Mouse (Mus musculus): ENCODE measurements around the gene Bsdc1. TPM values are rescaled to one million over a fixed set of nuclear protein-coding genes. Genes with fewer than 3 reads are reported as not detected.
"Not testable (repeated sequence)": the region's sequence is repeated elsewhere in the genome, so short reads cannot be mapped to it uniquely, and the experiment has no call there.

Gene Bsdc1
- polyA plus RNA-seq, 1 experiment from 2014 or later: 25.6 TPM

GRCm38 (mm10) chr4:129456126-129456525 is 5.3 kb upstream of the Bsdc1 start:
- Histone ChIP-seq H3K27me3 (ENCODE audit: insufficient read depth, low read length) (no peaks in the 10 kb centered on the region), H3K36me3 (ENCODE audit: insufficient read depth, low read length) (no peaks in the 10 kb centered on the region), H3K4me3 (replicated peaks; ENCODE audit: low read depth, low read length) (no peak overlapping the region), H3K9me3 (replicated peaks; ENCODE audit: low read length) (no peaks in the 10 kb centered on the region), H3K4me1 (replicated peaks; ENCODE audit: insufficient read depth, low read length) (no peaks in the 10 kb centered on the region), H3K27ac (no peak overlapping the region), H3K4me2 (ENCODE audit: low read length) (no peak overlapping the region), H3K9ac (ENCODE audit: low read depth, low read length) (no peak overlapping the region)
- 54% methylated on average over 5 of the region's 5 CpGs for WGBS
- no peak for DNase-seq (ENCODE audit: low spot score)
- ATAC-seq (replicated peaks; ENCODE audit: low FRiP score, low read depth): no peak
- TF ChIP-seq CTCF (IDR thresholded peaks at IDR 0.05; ENCODE audit: low read depth): no peak

GRCm38 (mm10) chr4:129457311-129457710 is 4.1 kb upstream of the Bsdc1 start:
- DNase-seq (ENCODE audit: low spot score); H3K27me3 ChIP-seq (ENCODE audit: insufficient read depth, low read length); H3K4me1 ChIP-seq (replicated peaks; ENCODE audit: insufficient read depth, low read length); ATAC-seq (replicated peaks; ENCODE audit: low FRiP score, low read depth); H3K9ac ChIP-seq (ENCODE audit: low read depth, low read length); H3K9me3 ChIP-seq (replicated peaks; ENCODE audit: low read length); H3K4me2 ChIP-seq (ENCODE audit: low read length); H3K27ac ChIP-seq; H3K4me3 ChIP-seq (replicated peaks; ENCODE audit: low read depth, low read length); H3K36me3 ChIP-seq (ENCODE audit: insufficient read depth, low read length): not testable (repeated sequence)
- 72% methylated on average over 2 of the region's 2 CpGs for WGBS

GRCm38 (mm10) chr4:129459726-129460125 is 1.7 kb upstream of the Bsdc1 start:
- Histone ChIP-seq H3K9me3 (replicated peaks; ENCODE audit: low read length) (no peaks in the 10 kb centered on the region), H3K36me3 (ENCODE audit: insufficient read depth, low read length) (no peaks in the 10 kb centered on the region), H3K4me2 (ENCODE audit: low read length) (no peak overlapping the region), H3K9ac (ENCODE audit: low read depth, low read length) (no peak overlapping the region), H3K27me3 (ENCODE audit: insufficient read depth, low read length) (no peaks in the 10 kb centered on the region), H3K4me3 (replicated peaks; ENCODE audit: low read depth, low read length) (no peak overlapping the region), H3K4me1 (replicated peaks; ENCODE audit: insufficient read depth, low read length) (peaks cover 5% of the 10 kb centered on the region), H3K27ac (no peak overlapping the region)
- no peak for ATAC-seq (replicated peaks; ENCODE audit: low FRiP score, low read depth)
- 75% methylated on average over 3 of the region's 3 CpGs for WGBS
- DNase-seq (ENCODE audit: low spot score): no peak
- no peak for TF ChIP-seq CTCF (IDR thresholded peaks at IDR 0.05; ENCODE audit: low read depth)

GRCm38 (mm10) chr4:129460827-129461182 is 576 bp upstream of the Bsdc1 start:
- peak overlapping the region; percentile 36 for H3K4me3 ChIP-seq (replicated peaks; ENCODE audit: low read depth, low read length)
- ATAC-seq (replicated peaks; ENCODE audit: low FRiP score, low read depth) (no peak), DNase-seq (ENCODE audit: low spot score) (no peak)
- H3K9ac ChIP-seq (ENCODE audit: low read depth, low read length): peak overlapping the region; percentile 48
- peak overlapping the region; percentile 65 for H3K4me2 ChIP-seq (ENCODE audit: low read length)
- H3K36me3 ChIP-seq (ENCODE audit: insufficient read depth, low read length): peaks cover 9% of the 10 kb centered on the region
- H3K9me3 ChIP-seq (replicated peaks; ENCODE audit: low read length): no peaks in the 10 kb centered on the region
- TF ChIP-seq CTCF (IDR thresholded peaks at IDR 0.05; ENCODE audit: low read depth): no peak; the same call in 1 of the 2 replicates
- 0% methylated on average over 4 of the region's 4 CpGs for WGBS
- H3K27ac ChIP-seq: peak overlapping the region; percentile 90
- peaks cover 5% of the 10 kb centered on the region for H3K4me1 ChIP-seq (replicated peaks; ENCODE audit: insufficient read depth, low read length)
- H3K27me3 ChIP-seq (ENCODE audit: insufficient read depth, low read length): no peaks in the 10 kb centered on the region

- Histone ChIP-seq H3K36me3 (ENCODE audit: insufficient read depth, low read length) (peaks cover 20% of the 10 kb centered on the region), H3K4me3 (replicated peaks; ENCODE audit: low read depth, low read length) (peak overlapping the region; percentile 88), H3K4me2 (ENCODE audit: low read length) (peak overlapping the region; percentile 91), H3K9ac (ENCODE audit: low read depth, low read length) (peak overlapping the region; percentile 71), H3K27ac (peak overlapping the region; percentile 87), H3K27me3 (ENCODE audit: insufficient read depth, low read length) (no peaks in the 10 kb centered on the region), H3K9me3 (replicated peaks; ENCODE audit: low read length) (no peaks in the 10 kb centered on the region), H3K4me1 (replicated peaks; ENCODE audit: insufficient read depth, low read length) (peaks cover 5% of the 10 kb centered on the region)
- WGBS: 31% methylated on average over 3 of the region's 3 CpGs
- no peak for TF ChIP-seq CTCF (IDR thresholded peaks at IDR 0.05; ENCODE audit: low read depth)
- DNase-seq (ENCODE audit: low spot score): peak; percentile 66
- no peak; the same call in 1 of the 2 replicates for ATAC-seq (replicated peaks; ENCODE audit: low FRiP score, low read depth)
Measured at GRCm38 (mm10) chr4:129462118-129462517, 737 bp downstream of the Bsdc1 start.

- no peak for TF ChIP-seq CTCF (IDR thresholded peaks at IDR 0.05; ENCODE audit: low read depth)
- no peaks in the 10 kb centered on the region for H3K9me3 ChIP-seq (replicated peaks; ENCODE audit: low read length)
- H3K4me2 ChIP-seq (ENCODE audit: low read length): no peak overlapping the region
- WGBS: 83% methylated on average over 24 of the region's 24 CpGs
- DNase-seq (ENCODE audit: low spot score): no peak
- no peak for ATAC-seq (replicated peaks; ENCODE audit: low FRiP score, low read depth)
- H3K36me3 ChIP-seq (ENCODE audit: insufficient read depth, low read length): peaks cover 32% of the 10 kb centered on the region
- no peak overlapping the region for H3K9ac ChIP-seq (ENCODE audit: low read depth, low read length)
- H3K4me1 ChIP-seq (replicated peaks; ENCODE audit: insufficient read depth, low read length): peaks cover 5% of the 10 kb centered on the region
- H3K27me3 ChIP-seq (ENCODE audit: insufficient read depth, low read length): no peaks in the 10 kb centered on the region
- H3K27ac ChIP-seq: no peak overlapping the region
- H3K4me3 ChIP-seq (replicated peaks; ENCODE audit: low read depth, low read length): no peak overlapping the region
Measured at GRCm38 (mm10) chr4:129463097-129464059, 2.0 kb downstream of the Bsdc1 start.

All from kidney, postnatal 0 days (tissue).